Mouse (Mus musculus) C2C12 (cell line): ENCODE results near the gene Ubox5. TPM values are rescaled to one million over a fixed set of nuclear protein-coding genes. Genes with fewer than 3 reads are reported as not detected.
A peak's percentile ranks its signal among the peaks of the same experiment; 100 is the strongest.

ENCODE experiments used
- H3K27me3 ChIP-seq: one replicate; pipeline ENCODE4 v1.6.1; 2011; ENCODE audit not compliant: control insufficient read depth, insufficient read depth, insufficient read length
- H3K36me3 ChIP-seq: one replicate; pipeline ENCODE4 v1.6.1; 2011; ENCODE audit not compliant: control insufficient read depth, insufficient read depth
- H3K4me3 ChIP-seq: one replicate; pipeline ENCODE4 v1.5.1; 2011; ENCODE audit warnings: mild to moderate bottlenecking, control low read depth; ENCODE audit not compliant: poor library complexity, insufficient read depth, severe bottlenecking
- H3K79me2 ChIP-seq: one replicate; pipeline ENCODE4 v1.6.1; 2011; ENCODE audit not compliant: control insufficient read depth, insufficient read depth
- H3K79me3 ChIP-seq: one replicate; pipeline ENCODE4 v1.6.1; 2011; ENCODE audit warnings: low read depth, control low read depth
- H3ac ChIP-seq: one replicate; pipeline ENCODE3; 2011; ENCODE audit warnings: low read depth; ENCODE audit not compliant: control insufficient read depth, insufficient read length
- CEBPB ChIP-seq: IDR thresholded peaks from one replicate; pipeline ENCODE4 v1.6.1; 2011; ENCODE audit warnings: low read depth, mild to moderate bottlenecking, control low read depth, moderate library complexity
- CTCF ChIP-seq: IDR thresholded peaks from one replicate; pipeline ENCODE4 v1.5.1; 2011; ENCODE audit not compliant: control insufficient read depth, insufficient read depth, insufficient read length
- FOSL1 ChIP-seq: IDR thresholded peaks from one replicate; pipeline ENCODE4 v1.8.0; 2011; ENCODE audit warnings: mild to moderate bottlenecking, low read length; ENCODE audit not compliant: poor library complexity, insufficient read depth, severe bottlenecking
- MAX ChIP-seq: IDR thresholded peaks from one replicate; pipeline ENCODE4 v1.6.1; 2011; ENCODE audit warnings: mild to moderate bottlenecking, control low read depth
- MYOD1 ChIP-seq: IDR thresholded peaks from one replicate; pipeline ENCODE4 v1.6.1; 2011; ENCODE audit warnings: low read depth; ENCODE audit not compliant: control insufficient read depth, insufficient read length
- MYOG ChIP-seq: IDR thresholded peaks from one replicate; pipeline ENCODE4 v1.6.1; 2011; ENCODE audit not compliant: control insufficient read depth, insufficient read length; ENCODE audit errors: extremely low read depth
- USF1 ChIP-seq: IDR thresholded peaks from one replicate; pipeline ENCODE4 v1.6.1; 2011; ENCODE audit warnings: low read depth, mild to moderate bottlenecking, control low read depth, moderate library complexity
- polyA plus RNA-seq: library from polyadenylated mRNA; unstranded; fragments of >200 nt; fragmentation: generic; extraction: Trizol; gene quantifications from one replicate; pipeline ENCODE4 v1.2.1, GENCODE M21; 2012; ENCODE audit warnings: missing spikeins

Ubox5 gene
- polyA plus RNA-seq, 1 experiment = 5.2 TPM

GRCm38 (mm10) chr2:130663342-130663741 is 33.5 kb upstream of the Ubox5 start:
- Histone ChIP-seq H3K4me3 (peak overlapping the region; percentile 36), H3K79me2 (peaks cover 25% of the 10 kb centered on the region), H3K36me3 (peaks cover 36% of the 10 kb centered on the region), H3ac (peak overlapping the region; percentile 91), H3K27me3 (no peaks in the 10 kb centered on the region), H3K79me3 (peaks cover 13% of the 10 kb centered on the region)
- TF ChIP-seq CTCF (no peak), FOSL1 (no peak), CEBPB (no peak), MYOG (no peak), USF1 (no peak), MYOD1 (no peak), MAX (no peak)

- no peak overlapping the region for H3K4me3 ChIP-seq
- H3K27me3 ChIP-seq = no peaks in the 10 kb centered on the region
- H3ac ChIP-seq = no peak overlapping the region
- TF ChIP-seq FOSL1 (no peak), USF1 (no peak), CTCF (no peak), MAX (no peak), MYOG (no peak), CEBPB (no peak), MYOD1 (no peak)
- H3K79me3 ChIP-seq = peaks cover 3% of the 10 kb centered on the region
- peaks cover 13% of the 10 kb centered on the region for H3K79me2 ChIP-seq
- peaks cover 81% of the 10 kb centered on the region for H3K36me3 ChIP-seq
These were observed 28.7 kb upstream of the Ubox5 start for GRCm38 (mm10) chr2:130658530-130658929.

DNA sequence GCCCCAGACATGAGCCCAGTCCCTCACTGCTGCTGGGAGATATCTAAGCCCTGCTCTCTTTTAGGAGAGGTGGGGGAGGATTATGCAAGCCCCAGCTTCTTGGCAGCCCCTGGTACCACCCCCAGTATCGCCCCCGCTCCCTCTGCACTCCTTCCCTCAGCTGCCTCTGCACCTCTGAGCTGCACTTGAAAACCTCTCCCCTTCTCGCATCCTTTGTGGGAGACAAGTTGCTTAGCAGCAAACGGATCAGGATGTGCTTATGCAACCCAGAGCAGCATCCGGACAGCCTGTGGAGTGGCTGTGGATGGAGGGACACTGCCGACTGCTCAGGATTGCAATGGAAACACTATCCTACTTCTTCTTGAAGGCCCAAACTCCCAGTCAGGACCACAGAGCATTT is 27.7 kb upstream of the Ubox5 start:
- Histone ChIP-seq H3ac (no peak overlapping the region), H3K79me3 (no peaks in the 10 kb centered on the region), H3K4me3 (no peak overlapping the region), H3K27me3 (no peaks in the 10 kb centered on the region), H3K79me2 (peaks cover 3% of the 10 kb centered on the region), H3K36me3 (peaks cover 87% of the 10 kb centered on the region)
- no peak for TF ChIP-seq USF1
- no peak for TF ChIP-seq MYOG
- TF ChIP-seq MYOD1 = no peak
- TF ChIP-seq CTCF = no peak
- no peak for TF ChIP-seq MAX
- TF ChIP-seq CEBPB = no peak
- TF ChIP-seq FOSL1 = no peak

DNA sequence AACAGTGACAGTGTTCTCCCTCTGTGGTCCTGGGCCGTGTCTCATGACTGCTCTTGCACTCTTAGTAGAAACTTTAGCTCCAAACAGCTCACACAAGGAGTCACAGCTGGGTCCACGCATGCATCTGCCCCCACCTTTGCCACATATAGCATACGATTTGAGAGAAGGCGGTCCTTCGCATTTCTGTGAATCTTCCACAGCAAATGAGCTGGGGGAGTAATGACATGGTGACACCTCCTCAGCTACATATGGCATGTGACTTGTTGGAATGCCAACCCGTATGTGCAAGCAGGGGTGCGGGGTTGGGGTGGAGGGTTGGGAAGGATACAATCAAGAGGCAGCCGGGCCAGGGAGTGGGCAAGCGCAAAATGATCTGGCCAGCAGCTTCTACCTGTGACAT is 26.7 kb upstream of the Ubox5 start:
- H3K27me3 ChIP-seq = no peaks in the 10 kb centered on the region
- no peaks in the 10 kb centered on the region for H3K79me2 ChIP-seq
- no peaks in the 10 kb centered on the region for H3K79me3 ChIP-seq
- no peak for TF ChIP-seq FOSL1
- TF ChIP-seq MYOG = no peak
- TF ChIP-seq CTCF = no peak
- TF ChIP-seq CEBPB = no peak
- no peak for TF ChIP-seq MAX
- TF ChIP-seq MYOD1 = no peak
- TF ChIP-seq USF1 = no peak
- no peak overlapping the region for H3K4me3 ChIP-seq
- H3ac ChIP-seq = no peak overlapping the region
- H3K36me3 ChIP-seq = peaks cover 79% of the 10 kb centered on the region

GRCm38 (mm10) chr2:130655660-130656339 is 26.0 kb upstream of the Ubox5 start:
- peaks cover 72% of the 10 kb centered on the region for H3K36me3 ChIP-seq
- H3K27me3 ChIP-seq = no peaks in the 10 kb centered on the region
- no peak overlapping the region for H3K4me3 ChIP-seq
- H3K79me2 ChIP-seq = no peaks in the 10 kb centered on the region
- TF ChIP-seq CEBPB (no peak), CTCF (no peak), USF1 (no peak), MYOG (no peak), FOSL1 (no peak), MAX (no peak), MYOD1 (no peak)
- no peak overlapping the region for H3ac ChIP-seq
- H3K79me3 ChIP-seq = no peaks in the 10 kb centered on the region

GRCm38 (mm10) chr2:130653760-130654159 is 23.9 kb upstream of the Ubox5 start:
- Histone ChIP-seq H3K4me3 (no peak overlapping the region), H3K36me3 (peaks cover 58% of the 10 kb centered on the region), H3ac (no peak overlapping the region), H3K79me3 (no peaks in the 10 kb centered on the region), H3K27me3 (no peaks in the 10 kb centered on the region), H3K79me2 (no peaks in the 10 kb centered on the region)
- TF ChIP-seq USF1 = no peak
- no peak for TF ChIP-seq CEBPB
- no peak for TF ChIP-seq MYOG
- no peak for TF ChIP-seq CTCF
- TF ChIP-seq MAX = no peak
- TF ChIP-seq MYOD1 = no peak
